20 mouse cellular contexts compared by ENCODE assay signal in the genomic region with DNA sequence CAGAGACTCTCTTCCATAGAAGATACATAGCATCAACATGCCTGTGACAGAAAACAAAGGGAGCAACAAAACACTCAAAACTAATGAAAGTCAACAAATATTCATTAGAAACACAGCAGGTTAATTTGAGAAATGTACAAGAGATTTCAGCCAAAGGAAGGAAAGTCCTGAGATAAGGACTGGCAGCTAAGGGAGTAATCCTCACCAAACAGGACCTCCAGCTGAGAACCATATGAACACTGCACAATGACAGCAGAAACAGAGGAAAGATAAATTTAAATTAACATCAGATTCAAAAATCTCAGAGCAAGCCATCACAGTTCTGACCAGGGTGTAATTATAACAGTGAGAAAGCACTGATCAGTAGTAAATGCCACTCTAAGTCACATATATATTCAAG.
A peak's percentile ranks its signal among the peaks of the same experiment; 100 is the strongest.
DNase-seq lines count a peak whose midpoint lies in the region; ATAC-seq and TF ChIP-seq lines count a peak whose summit lies in the region.
"Had no signal": no experiment of that assay in that cellular context is flagged by ENCODE, and none has a peak within 500 bp of the region (broad histone marks: within the 10 kb centered on the region; RNA-seq: fewer than 3 reads in every experiment).

No protein-coding gene starts in this region.

- H3K9me3 ChIP-seq in intestine, postnatal 0 days (ENCODE audit: control insufficient read depth): no peaks in the 10 kb centered on the region
- H3K9me3 ChIP-seq: embryonic facial prominence, embryonic 10.5 days; forebrain, embryonic 13.5 days; heart, embryonic 13.5 days; hindbrain, embryonic 12.5 days had no signal

- ATAC-seq in megakaryocyte progenitor cell, adult 5-6 weeks (replicated peaks; ENCODE audit: poor library complexity): no peak
- no peak for ATAC-seq in intestine, postnatal 0 days
- ATAC-seq: activated CD4-positive, CD25-positive, alpha-beta regulatory T cell, adult 4 months; forebrain, embryonic 13.5 days; hindbrain, embryonic 16.5 days; Patski had no signal

- intact Hi-C loops in heart, postnatal 36 days (cut with DNase I): no loop called here

- no peak overlapping the region for H3K4me2 ChIP-seq in intestine, postnatal 0 days (replicated peaks; ENCODE audit: low read depth)
- H3K4me2 ChIP-seq: forebrain, embryonic 13.5 days; heart, embryonic 13.5 days; hindbrain, embryonic 12.5 days had no signal

- no peak overlapping the region for H3K27ac ChIP-seq in intestine, postnatal 0 days (ENCODE audit: low read depth, low read length)
- H3K27ac ChIP-seq: embryonic facial prominence, embryonic 10.5 days; forebrain, embryonic 13.5 days; heart, embryonic 13.5 days; hindbrain, embryonic 12.5 days had no signal

- H3K4me1 ChIP-seq in intestine, postnatal 0 days (replicated peaks; ENCODE audit: control insufficient read depth, insufficient read depth, low read length): no peaks in the 10 kb centered on the region
- H3K4me1 ChIP-seq: embryonic facial prominence, embryonic 10.5 days; forebrain, embryonic 13.5 days; heart, embryonic 13.5 days; hindbrain, embryonic 12.5 days had no signal

- H3K27me3 ChIP-seq in intestine, postnatal 0 days (replicated peaks; ENCODE audit: control insufficient read depth, insufficient read depth, low read length): no peaks in the 10 kb centered on the region
- H3K27me3 ChIP-seq: CH12.LX; forebrain, embryonic 13.5 days; heart, embryonic 13.5 days; hindbrain, embryonic 12.5 days; Patski had no signal

- TF ChIP-seq CTCF in intestine, postnatal 0 days (IDR thresholded peaks at IDR 0.05; ENCODE audit: low read depth): no peak

- peak; percentile 95 for DNase-seq in brain, adult 2 months (ENCODE audit: low read depth, low spot score)
- peak; percentile 77 for DNase-seq in cerebellum, adult 11-12 months
- DNase-seq in cerebellum, adult 9-10 months: peak; percentile 93
- peak; percentile 46 to 65 for DNase-seq in cerebellum, postnatal 25 days
- DNase-seq in heart, postnatal 36 days: no peak
- DNase-seq: adrenal gland, postnatal 14 days; gastrocnemius, postnatal 36 days; heart, adult 11 months; heart, postnatal 4 days; kidney, adult 18-20 months had no signal

- H3K4me3 ChIP-seq in intestine, postnatal 0 days (ENCODE audit: low read depth, low read length): no peak overlapping the region
- H3K4me3 ChIP-seq: embryonic facial prominence, embryonic 10.5 days; forebrain, embryonic 13.5 days; heart, embryonic 13.5 days; hindbrain, embryonic 12.5 days had no signal

- no peak overlapping the region for H3K9ac ChIP-seq in intestine, postnatal 0 days (ENCODE audit: low read depth, low read length)
- H3K9ac ChIP-seq: forebrain, embryonic 13.5 days; heart, embryonic 13.5 days; hindbrain, embryonic 12.5 days had no signal

- H3K36me3 ChIP-seq in intestine, postnatal 0 days (ENCODE audit: control insufficient read depth, insufficient read depth): no peaks in the 10 kb centered on the region
- H3K36me3 ChIP-seq: embryonic facial prominence, embryonic 10.5 days; heart, embryonic 13.5 days; hindbrain, embryonic 12.5 days had no signal

Comparison
In these comparisons a context has a peak if more than half of its experiments do, and no peak if none do; other contexts are left out.
1. DNase-seq: peak in brain, adult 2 months (single experiment), cerebellum, adult 11-12 months (single experiment), cerebellum, adult 9-10 months (single experiment) and cerebellum, postnatal 25 days (2 of 2); none in heart, postnatal 36 days (0 of 2).